Mouse (Mus musculus) cerebellum, postnatal 4 days (tissue): ENCODE measurements around the gene Mbnl2.

ENCODE experiments used
- DNase-seq, 2 experiments: peaks; one replicate each; pipeline ENCODE4 v3.0.0; 2022; ENCODE audit warnings: low spot score in 2 of 2, mixed read lengths in 1 of 2

Gene Mbnl2

DNA sequence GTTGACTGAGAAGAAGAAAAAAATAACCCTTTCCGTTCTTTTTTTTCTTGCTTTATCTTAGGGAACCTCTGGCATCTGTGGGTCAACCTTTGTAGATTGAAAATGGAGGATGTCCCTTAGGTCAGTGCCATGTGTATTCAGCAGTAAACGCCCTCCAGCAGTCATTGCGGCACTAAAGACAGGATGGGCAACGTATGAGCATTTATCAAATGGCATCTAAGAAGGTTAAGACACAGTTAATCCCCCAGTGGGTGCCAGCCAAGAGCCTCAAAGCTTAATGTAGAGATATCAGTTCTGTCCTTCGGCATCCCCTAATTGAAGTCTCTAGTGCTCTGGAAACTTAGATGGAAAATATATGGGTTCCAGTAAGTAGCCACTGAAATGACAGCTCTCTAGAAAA lies 723 bp upstream of the Mbnl2 start:
- no peak for DNase-seq

DNA sequence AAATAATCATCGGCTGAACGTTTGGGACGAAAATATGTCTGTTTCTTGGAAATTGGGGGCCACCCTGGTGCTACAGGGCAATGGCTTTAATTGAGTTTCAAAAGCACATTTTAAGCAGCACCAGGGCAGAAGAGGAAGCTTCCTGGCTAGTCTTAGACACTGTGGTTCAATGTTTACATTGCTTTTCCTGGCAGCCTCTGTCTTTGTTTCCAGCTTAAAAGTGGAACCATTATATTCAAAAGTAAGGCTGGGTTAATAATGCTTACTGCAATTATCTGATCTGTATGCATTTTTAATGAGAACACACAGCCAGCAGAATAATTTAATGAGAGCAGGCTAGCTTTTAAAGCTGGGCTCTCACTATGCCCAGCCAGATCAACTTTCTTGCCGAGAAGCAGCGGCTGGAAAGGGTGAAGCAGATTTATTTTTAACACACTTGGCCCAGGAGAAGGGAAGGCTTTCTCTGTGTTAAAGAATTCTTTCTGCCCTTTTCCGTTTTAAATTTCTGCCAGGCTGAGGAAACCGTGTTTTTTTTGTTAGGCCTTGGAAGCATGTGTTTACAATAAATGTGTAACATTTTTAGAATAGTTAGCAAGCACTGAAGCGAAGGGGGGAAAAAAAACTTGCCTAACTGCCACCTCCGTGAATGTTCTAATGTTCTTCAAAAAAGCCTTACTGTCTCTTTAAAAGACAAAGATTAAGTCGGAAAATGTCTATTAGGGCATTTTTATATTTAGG lies 1.0 kb downstream of the Mbnl2 start:
- no peak for DNase-seq

DNA sequence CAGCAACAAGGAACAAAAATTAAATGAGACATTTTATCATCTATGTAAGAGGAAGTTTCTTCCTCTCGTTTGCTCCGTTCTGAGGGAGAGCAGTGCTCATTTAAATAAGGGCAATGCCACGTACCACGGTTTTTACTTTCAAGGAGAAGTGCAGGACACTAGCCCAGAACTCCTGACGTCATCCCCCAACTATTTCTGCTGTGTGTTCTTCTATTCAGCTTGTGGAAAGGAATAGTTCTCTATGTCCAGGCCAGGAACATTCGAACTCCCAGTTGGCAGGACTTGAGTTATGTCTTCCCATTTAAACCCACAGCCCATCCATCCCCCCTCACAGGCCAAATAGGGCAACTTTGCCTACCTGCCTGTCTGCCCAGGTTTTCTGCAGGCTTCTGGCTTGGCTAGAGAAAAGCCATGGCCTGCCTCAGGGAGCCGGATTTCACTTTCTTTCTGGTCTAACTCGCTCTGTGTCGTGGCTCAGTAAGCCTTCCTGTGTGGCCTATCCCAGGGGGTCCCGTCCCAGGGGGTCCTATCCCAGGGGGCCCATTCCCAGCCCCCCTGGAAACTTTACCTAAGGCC lies 1.7 kb downstream of the Mbnl2 start:
- no peak for DNase-seq

DNA sequence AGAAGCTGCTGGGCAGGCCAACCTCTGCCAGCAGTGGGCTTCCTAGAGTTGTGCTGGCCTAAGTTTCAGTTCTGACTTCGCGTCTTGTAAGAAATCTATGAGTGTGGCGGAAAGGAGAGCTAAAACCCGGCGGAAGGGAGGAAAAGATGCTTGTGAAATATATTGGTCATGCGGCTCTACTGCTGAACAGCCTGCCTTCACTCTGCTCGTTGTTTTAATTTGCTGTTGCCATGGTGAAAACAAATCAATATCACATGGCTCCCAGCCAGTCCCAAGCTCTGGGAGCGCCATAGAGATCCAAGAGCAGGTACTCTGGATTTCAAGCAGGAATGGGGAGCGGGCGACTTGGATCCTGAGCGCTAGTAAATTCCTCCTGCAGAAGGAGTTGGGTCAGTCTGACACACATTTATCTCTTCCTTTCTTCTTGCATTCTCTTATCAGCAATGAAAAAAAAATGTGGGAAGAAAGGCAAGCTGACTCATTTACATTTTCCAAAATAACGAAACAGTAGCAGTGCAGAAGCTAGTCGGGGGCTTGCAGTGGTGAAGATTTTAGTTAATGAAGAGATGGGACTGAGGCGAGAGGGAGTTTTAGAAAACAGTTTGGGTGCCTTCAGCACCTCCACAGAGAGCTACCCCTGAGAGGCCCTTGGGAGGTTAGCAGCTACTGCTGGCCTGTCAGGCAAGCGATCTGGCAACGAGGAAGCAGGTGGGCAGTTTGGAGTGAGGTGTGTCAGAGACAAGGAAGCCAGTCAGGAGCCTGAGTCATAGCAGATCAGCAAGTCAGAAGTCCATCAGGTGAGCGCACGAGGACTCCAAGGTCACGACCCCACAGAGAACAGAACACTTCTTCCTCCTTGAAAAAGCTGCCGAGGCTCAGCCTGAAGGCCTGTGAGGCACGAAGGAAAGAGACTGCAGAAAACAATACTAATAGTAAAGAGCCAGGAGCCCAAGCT lies 3.1 kb downstream of the Mbnl2 start:
- no peak for DNase-seq

DNA sequence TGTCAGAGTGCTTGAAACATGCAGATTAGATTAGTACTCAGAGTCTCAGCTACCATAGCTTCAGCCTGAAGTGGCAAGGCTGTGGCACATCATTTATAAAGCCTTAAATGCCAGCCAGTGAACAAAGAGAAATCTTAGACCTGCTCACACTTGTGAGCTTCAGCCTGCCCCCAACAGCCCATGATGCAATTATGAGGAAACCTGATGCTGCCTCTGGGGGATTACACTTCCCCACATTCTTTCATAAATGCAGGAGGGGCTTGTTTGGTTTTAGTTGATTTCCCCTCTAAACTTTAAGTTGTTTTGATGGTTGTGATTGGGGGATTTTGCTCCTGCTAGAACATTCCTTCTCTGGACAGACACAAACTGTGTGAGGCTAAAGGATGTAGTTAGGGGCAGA lies 4.7 kb downstream of the Mbnl2 start:
- no peak for DNase-seq

DNA sequence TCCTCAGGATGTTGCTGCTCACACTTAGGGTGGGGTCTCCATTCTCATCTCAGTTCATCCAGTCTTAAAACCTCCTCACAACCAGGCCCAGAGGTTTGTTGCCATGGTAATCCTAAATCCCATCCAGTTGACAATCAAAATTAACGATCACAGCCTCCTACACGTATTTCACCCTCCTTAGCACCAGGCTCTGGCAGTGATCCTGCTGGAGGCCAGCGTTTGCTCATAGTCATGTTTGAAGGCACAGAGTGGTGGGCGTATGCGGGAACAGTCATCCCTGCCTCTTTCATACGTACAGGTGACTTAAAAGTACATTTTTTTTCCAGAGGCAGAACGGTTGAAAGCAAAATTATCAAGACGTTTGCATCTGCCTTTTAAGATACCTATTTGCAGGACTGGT lies 8.3 kb downstream of the Mbnl2 start:
- no peak for DNase-seq

DNA sequence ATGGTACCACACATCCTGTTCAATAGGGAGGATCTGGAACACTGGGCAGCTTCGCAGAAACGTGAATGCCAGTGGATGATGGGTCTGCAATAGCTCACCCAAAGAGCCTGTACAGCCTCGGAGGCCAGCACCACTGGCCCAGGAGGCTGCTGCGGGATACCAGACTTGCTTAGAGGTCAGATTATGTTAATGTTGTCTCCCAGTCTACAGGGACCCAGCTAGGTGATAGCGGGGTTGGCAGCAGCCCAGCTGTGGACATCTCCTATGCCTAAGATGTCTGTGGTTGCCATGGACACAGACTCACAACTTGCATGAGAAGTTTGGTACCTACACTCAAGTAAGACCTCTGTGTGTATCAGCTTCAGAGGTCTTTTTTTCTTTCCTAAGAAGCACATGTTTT lies 9.0 kb downstream of the Mbnl2 start:
- no peak for DNase-seq

DNA sequence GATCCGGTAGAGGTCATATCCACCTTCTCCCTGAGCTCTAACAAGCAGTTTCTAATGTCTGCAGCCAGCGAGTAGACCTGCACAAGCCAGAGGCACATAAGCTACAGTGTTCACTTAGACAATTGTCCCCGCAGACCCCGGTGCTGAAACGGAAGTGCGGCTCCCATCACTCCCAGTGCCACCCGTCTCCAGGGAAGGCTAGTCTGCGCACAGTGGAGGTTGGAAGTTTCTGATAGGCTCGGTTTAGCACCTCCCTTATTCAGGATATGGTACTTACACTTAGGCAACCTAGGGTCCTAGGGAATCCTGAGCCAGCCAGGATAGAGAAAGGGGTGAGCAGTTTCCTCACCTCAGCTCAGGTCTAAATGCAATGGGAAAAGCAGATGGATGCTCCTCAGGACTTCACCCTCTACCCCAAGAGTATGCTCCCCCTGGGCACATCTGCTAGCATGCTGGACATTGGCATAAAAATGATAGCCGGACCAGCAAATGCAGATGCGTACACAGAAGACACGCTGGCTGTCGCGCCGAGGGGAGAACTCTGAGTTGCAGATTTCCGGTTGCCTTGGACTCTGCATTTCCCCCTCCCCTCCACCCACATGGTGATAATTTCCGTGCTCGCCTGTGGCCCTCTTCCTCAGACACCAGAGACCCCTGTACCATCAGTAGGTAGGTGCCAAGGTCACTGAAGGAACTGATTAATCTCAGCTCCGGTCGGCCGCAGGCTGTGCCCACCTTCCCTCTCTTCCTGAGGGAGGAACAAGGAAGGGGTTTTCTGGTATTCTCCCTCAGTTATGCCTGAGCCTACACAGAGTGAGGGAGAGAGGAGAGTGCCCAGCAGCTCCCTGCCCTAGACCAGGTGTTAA lies 11.9 kb downstream of the Mbnl2 start:
- no peak for DNase-seq

DNA sequence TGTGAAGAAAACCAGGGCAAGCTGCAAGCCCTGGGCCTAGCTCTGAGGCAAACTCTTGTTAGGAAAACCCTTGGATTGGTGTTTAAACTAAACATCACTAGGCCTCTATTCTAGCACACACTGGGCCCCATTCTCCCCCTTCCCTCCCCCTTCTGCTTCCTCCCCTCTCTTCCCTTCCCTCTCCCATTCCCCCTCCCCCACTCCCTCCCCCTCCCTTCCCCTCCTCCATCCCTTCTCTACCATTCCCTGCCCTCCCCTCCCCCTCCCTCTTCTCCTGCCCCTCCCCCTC lies 12.5 kb downstream of the Mbnl2 start:
- no peak for DNase-seq

DNA sequence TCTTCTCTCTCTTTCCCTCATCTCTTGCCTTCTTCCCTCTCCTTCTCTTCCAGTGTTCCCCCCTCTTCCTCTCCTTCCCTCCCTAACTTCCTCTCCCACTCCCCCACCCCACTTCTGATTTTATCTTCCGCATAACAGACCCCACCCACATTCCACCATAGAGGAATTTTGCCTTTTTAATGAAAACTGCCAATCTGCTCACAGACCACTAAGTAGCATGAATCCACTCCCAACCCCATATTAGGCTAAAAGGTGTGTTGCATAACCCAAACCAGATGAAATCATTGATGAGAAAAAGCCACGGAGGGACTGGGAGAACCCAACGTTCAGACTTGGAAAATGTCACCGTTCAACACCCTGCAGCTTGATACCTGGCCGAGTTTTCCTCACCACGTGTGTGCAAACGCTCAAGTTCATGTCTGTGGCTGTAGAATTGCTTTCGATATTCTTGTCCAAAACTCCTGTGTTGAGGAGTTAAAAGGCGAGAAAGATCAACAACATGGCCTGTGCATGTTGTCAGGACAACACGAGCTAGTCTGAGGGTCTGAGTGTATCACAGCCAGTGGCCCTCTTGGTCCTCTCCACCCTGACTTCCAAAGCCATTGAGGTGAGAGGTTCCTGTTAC lies 13.0 kb downstream of the Mbnl2 start:
- no peak for DNase-seq

DNA sequence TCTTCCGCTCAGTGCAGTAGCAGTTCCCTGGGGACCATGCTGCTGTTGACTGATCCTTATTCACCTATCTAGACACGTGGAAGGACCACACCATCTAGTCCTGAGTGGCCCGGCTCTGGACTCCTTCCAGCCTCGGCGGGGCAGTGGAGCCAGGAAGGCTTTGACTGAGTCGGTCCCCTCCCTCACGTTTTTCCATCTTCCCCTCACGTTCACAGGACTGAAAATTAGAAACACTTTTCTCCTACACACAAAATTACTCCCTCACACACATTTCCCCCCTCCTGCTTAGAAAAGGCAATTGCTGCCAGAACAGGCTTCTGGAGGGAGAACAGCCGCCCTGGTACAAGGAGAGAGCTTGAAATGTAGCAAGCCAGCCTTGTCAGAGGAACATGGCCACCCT lies 13.6 kb downstream of the Mbnl2 start:
- DNase-seq, result no peak

DNA sequence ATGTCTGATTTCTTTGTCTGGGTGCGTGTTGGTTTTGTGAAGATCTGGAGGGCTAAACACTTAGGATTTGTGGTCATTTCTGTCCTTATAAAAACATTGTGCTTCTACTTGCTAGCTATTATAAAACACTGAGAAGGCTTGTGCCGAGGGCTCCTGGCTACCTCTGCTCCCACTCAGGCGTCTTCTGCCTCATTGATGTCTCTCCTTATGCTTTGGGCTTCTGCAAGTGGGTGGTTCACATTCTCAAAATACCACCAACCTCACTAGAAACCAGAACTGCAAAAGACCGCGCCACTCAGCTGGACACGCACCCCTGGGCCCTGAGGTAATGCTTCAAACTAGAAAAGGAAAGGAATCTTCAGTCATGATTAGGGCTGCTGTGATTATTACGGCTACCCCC lies 14.1 kb downstream of the Mbnl2 start:
- no peak for DNase-seq

DNA sequence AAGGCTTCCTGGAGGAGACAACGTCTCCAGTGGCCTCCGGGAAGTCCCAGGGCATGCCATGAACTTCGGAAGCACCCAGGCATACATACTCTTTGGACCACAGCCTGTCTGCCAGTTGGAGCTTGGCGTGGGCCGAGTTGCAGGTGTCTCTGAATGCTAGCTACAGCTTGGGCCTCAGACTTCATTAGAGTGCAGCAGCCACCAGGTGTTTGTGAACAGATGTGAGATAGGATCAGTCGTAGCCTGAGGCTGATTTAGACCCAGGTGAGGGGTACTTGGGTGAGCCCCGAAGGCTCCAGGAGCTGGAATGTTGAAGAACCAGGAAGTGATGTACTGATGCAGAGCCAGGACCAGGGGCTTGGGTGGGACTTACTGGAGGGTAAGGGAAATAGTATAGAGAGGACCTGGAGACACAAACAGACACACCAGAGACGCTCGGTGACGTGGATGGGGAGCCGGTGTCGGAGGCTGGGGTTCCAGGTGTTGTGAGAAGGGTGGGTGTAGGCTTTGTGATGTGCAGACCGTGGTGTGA lies 15.8 kb downstream of the Mbnl2 start:
- no peak for DNase-seq

DNA sequence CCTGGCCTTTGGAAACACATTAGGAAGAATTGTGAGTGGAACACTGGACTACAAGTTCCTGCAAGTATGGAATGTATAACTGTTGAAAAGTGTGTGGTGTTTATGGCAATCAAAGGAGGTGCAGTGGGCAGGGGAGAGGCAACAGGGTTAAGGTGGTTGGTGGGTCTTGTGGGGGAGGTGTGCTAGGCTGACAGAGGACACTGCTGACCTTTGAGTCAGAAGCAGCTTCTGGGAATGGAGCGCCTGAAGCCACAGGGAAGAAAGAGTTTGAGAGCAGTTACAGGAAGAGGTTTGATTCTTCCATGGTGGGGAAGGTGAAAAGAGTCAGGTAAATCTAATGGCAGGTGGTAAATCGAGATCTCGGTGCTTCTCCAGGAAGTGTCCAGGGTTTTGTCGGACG lies 16.7 kb downstream of the Mbnl2 start:
- DNase-seq, result no peak

DNA sequence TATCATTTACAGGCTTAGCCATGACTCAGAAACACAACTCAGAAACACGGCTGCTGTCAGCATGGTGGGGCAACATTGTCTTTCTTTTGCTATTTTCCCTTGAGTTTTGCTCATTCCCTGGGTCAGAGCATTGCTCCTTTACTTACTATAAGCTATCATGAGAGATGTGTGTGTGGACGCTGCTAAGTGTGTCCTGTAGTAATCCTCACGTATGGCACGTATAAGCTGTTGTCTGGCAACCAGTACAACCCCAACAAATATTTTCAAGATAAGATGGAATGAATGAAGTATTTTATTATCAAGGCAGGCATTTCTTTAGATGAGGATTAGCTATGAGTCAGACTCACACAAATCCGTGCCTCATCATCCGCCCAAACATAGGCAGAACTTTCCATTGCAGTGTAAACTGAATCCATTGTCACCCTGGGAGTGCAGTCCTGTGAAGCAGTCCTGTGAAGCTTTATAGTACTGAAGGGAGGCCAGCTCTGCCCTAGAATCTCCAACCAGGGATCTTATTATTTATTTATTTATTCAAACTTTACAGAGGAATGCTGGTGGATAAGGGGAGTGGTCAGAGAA lies 17.2 kb downstream of the Mbnl2 start:
- DNase-seq, result no peak

DNA sequence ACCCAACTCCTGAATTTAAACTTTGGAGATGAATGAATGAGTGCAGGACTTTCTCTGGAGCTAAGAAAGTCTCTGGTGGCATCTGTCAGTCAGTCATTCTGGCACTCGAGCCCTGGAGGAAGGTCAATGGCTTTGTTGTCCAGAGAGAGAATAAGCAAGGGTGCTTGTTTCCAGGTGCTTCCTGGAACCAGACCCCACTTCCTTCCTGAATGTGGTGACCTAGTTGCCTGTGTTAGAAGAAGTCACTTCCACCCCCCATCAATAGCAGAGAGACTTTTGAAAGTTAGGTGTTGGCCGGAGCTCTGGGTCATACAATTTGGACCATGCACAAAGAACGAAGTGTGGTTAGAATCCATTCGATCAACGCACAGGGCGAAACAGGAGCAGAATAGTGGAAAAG lies 19.0 kb downstream of the Mbnl2 start:
- no peak for DNase-seq

DNA sequence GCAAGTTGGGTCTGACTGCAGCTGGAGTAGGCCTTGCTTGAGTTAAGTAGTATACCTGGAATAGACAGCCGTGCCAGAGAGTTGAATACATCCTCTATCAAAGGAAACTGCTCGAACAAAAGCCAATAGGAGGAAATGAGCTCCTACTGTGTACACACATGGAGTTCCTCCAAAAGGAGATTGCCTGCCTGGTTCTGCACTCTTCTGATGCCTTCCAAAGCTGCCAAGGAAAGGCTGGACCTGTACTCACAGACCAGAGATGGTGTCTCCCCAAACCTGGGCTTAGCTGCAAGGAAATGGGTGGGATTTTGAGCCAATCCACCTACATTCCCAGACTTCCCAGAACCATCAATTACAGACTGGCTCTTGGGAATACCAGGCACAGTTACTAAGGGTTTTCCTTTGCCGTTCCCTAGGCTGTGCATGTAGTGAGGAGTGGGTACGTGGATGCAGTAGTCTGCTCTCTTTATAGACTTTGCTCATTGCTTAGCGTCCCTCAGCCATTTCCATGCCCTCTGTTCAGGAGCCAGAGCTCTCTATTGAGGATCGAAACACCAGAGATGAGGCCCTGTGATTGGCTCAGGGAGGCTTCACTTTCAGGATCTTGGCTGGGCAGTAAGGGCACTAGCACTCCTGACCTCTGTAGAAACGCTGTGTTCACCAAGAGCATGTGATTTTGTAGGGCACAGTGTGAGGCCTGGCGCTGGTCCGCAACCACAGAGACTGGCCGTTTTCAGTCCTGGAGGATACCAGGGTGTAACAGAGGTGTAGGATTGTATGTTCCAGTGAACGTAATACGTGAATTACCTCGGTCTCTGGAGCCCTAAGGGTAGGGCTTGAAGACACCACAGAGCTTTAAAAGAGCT lies 20.1 kb downstream of the Mbnl2 start:
- DNase-seq, result no peak

DNA sequence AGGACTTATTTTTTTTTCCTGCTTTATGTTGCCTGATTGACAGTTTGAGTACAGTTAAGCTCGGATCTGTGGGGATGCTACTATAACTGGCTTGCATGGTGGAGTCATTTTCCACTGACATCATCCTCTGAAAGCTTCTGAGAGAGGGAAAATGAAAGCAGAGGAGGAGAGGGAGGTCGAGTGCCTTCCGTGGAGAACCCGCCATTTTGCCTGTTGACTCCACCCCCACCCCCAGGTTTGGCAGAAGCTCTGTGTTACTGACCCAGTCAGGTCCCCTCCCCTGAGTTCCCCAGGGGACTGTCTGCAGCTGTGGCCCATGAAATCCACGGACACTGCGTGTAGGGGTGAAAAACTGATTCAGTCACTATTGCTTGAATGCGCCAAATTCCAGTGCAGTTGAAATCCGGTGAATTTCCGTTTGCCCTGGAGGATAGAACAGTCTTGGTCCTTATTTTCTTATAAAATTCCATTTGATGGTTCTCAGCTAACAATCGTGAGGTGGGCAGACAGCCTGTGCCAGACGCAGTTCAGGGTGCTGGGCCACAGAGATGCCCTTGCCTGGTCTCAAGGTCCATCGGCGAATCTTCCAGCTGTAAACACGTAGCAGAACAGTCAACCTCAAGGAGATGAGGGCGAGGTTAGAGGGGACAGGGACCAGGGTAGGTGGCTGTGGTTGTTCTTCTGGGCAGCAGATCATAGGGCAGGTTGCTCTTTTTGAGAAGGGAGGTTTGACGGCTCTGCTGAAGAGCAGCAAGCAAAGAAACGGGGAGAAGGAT lies 20.9 kb downstream of the Mbnl2 start:
- no peak for DNase-seq

DNA sequence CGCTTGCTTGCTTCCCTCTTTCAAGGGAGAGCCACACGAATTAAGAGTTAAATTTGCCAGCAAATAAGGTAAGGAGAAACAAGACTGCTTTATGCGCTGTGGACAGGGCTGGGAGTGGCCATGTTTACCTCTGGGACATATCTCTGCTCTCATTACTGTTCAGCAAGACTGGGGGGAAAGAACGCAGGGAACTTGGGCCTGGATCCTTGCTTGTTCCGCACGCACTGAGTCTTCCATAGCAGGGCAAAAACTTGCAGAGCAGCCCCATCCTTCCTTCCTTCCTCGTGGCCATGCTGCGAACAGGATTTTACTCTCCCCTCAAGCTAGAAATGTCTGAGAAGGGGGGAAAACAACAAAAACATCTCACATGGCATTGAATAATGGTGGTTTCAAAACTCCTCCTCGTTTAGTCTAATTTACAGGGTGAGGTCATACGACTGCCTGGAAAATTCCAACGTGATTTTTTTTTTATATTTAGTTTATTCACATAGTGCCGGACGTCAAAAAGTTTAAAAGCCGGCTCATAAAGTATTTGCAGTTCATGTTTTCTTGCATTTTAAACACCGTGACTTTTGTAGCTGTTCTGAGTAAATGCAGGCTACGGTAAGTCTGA lies 21.8 kb downstream of the Mbnl2 start:
- DNase-seq, result no peak
